Mouse (Mus musculus) hindlimb bud, embryonic 11.5 days (tissue): ENCODE data around the gene Magi3.

ENCODE experiments used
- DNase-seq: peaks from one replicate; pipeline ENCODE4 v3.0.0-alpha.2; 2012; ENCODE audit warnings: low read depth, low spot score; ENCODE audit errors: extremely low spot score

Gene Magi3

GRCm38 (mm10) chr3:104220295-104220965 is at the start of gene Magi3:
Gene Magi3, minus strand, starts transcription at chr3:104220374.
- peak; percentile 92 for DNase-seq

DNA sequence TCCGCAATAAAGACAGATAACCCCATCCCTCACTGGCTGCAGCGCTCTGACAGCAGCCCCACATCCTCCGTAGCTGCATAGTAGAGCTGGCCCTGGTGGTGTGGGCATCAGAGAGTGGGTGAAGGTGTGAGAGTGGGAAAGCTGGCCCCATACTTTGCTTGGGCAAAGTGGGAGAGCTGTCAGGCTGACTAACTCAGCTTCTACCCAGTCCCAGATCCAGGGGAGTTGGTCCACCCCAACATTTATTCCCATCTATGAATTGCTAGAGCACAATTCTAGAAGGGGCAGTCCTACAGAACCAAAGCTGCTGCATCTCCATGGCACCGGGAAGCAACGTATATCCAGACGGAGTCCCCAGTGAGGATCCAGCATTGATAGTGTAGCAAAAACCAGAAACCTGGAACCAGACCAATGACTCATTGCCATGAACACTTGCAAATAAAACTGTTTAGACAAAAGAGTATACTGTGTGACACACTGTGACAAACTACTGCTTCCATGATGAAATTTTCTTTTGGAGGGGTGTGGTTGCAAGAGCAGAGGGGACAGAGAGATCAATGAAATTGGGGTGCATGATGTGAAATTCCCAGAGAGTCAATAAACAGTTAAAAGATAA is 44.5 kb upstream of the Magi3 start:
- DNase-seq = no peak

GRCm38 (mm10) chr3:104260221-104260620 is 40.0 kb upstream of the Magi3 start:
- DNase-seq = no peak

DNA sequence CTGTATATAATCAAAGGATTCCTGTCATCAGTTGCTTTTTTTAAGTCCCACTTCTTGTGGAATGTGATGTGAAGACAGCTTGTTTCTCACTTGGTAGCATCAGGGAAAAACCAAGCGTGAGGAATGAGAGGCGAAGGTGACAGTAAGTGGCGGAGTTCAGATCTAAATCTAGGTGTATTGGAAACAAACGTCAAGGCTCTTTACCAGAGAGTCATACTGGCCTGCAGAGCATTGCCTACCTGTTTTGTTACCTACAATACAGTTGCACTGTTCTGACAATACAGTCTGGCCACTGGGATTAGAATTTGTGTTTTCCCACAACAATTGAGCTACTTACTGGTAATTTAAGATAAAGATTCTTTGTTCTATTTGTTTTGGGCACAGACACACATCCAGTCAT is 39.0 kb upstream of the Magi3 start:
- no peak for DNase-seq

- DNase-seq = no peak
Measured at GRCm38 (mm10) chr3:104257041-104257440, 36.9 kb upstream of the Magi3 start.

GRCm38 (mm10) chr3:104253760-104254159 is 33.6 kb upstream of the Magi3 start:
- DNase-seq = no peak

GRCm38 (mm10) chr3:104247850-104248249 is 27.7 kb upstream of the Magi3 start:
- no peak for DNase-seq

DNA sequence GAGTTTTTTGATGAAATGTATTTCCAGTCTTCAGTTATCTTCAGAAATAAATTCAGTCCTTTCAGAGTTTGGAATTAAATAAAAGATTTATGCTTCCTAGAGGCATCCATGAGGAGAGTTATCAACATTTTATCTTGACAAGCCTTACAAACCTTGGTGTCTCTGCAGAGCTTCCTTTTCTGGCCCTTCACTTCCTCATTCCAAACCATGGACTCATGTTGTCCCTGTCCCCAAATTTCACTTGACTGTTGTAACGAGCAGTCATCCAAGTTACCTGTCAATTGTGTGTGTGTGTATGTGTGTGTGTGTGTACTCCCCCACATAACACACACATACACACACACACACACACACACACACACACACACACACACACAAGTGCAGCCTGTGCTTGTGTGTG is 26.9 kb upstream of the Magi3 start:
- no peak for DNase-seq

DNA sequence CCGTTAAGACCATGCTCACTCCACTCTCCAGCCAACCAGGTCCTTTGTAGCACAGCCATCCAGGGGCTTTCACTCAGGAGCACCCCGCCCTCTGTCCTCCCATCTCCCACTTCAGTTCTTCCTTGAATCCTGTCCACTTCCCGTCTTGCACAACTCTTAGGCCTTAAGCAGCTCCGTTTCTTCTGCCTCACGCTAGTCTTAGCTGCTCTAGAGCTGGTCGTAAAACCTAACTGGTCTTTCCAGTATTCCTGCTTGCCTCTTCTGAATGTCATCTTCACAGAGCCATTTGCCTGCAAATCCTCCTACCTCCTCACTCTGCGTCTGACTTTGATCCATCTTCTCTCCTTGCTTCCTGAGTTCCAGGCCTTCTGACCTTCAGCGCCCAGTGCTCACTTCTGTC is 24.2 kb upstream of the Magi3 start:
- no peak for DNase-seq

DNA sequence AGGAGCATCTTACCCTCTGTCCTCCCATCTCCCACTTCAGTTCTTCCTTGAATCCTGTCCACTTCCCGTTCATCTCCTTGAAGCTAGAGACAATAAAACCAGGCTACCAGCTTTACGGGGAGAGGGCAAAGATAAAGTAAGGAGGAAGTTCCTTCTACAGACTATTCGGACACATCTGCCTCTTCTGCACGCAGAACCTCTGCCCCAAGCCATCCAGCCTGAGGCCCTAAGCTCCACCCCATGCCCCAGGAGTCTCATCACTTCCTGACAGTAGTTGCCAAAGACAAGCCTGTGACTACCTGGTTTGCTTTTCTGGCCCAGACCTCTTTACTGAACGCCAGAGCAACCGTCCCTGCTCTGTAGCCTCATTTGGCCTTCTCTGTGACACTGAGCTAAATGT is 23.8 kb upstream of the Magi3 start:
- DNase-seq = no peak

DNA sequence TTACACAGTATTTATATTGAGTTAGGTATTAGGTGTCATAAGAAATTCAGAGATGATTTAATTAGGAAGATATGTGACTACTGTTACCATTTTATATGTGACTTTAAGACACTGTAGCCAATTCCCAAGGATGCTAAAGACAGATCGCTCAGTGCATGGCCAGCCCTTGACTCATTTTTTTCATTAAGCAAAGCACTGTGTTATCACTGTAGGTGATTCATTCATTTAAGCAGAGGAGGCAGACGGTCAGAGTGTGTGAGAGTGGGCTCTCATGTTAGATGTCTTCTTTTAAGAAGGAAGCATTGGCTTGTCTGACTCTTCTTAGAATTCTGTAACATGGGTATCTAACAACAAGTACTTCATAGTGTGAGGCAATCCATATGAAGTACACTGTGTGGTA is 19.6 kb upstream of the Magi3 start:
- no peak for DNase-seq

- DNase-seq = no peak
Measured at GRCm38 (mm10) chr3:104239376-104239775, 19.2 kb upstream of the Magi3 start.

GRCm38 (mm10) chr3:104237846-104238440 is 17.8 kb upstream of the Magi3 start:
- no peak for DNase-seq

- DNase-seq = no peak
Measured at GRCm38 (mm10) chr3:104236029-104236428, 15.9 kb upstream of the Magi3 start.

GRCm38 (mm10) chr3:104235099-104235498 is 14.9 kb upstream of the Magi3 start:
- DNase-seq = no peak

GRCm38 (mm10) chr3:104233366-104234312 is 13.5 kb upstream of the Magi3 start:
- DNase-seq = no peak

GRCm38 (mm10) chr3:104227438-104228111 is 7.4 kb upstream of the Magi3 start:
- no peak for DNase-seq

GRCm38 (mm10) chr3:104226731-104227130 is 6.6 kb upstream of the Magi3 start:
- no peak for DNase-seq

DNA sequence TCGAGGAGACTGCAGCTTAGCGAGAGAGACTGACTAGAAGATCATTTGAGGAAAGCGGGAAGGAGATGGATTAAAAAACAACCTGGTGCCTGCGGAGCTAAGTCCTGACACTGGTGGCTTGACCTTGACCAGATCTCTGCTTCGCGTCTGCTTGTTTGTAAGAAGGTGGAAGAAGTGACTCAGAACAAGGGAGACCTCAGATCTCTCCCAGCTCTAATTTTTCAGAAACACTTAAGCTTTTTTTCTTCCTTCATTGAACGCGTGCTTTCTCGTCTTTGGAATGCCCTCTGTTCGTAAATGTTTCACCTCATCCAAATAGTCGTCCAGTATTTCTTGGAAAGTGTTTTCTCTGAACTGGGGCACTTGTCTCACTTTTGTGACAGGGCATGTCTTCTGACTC is 982 bp upstream of the Magi3 start:
- DNase-seq = no peak

- DNase-seq = no peak
Measured at GRCm38 (mm10) chr3:104219531-104220294, 461 bp downstream of the Magi3 start.
